Mouse (Mus musculus): ENCODE data around the gene Rad54l. TPM values are rescaled to one million over a fixed set of nuclear protein-coding genes. Genes with fewer than 3 reads are reported as not detected.

The Rad54l gene
- polyA plus RNA-seq, 1 experiment from 2014 or later: 26.4 TPM

DNA sequence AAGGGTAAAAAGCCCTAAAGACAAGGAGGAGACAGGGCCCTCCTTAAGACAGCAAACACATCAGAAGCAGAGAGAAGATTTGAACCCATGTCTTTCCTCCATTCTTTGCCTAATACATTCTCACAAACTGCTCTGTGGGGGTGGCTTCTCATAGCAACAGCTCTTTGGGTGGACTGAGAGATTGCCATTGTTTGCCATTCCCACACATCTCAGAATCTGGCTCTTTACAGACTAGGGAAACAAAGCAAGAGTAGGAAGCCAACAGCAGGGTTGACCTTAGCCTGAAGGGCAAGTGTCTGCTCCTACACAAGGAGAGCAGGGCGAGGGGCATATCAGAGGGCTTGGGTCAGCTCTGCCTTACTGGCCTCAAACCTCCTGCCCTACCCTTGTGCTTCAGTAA lies 18.2 kb upstream of the Rad54l start:
- DNase-seq (ENCODE audit: low spot score): no peak

DNA sequence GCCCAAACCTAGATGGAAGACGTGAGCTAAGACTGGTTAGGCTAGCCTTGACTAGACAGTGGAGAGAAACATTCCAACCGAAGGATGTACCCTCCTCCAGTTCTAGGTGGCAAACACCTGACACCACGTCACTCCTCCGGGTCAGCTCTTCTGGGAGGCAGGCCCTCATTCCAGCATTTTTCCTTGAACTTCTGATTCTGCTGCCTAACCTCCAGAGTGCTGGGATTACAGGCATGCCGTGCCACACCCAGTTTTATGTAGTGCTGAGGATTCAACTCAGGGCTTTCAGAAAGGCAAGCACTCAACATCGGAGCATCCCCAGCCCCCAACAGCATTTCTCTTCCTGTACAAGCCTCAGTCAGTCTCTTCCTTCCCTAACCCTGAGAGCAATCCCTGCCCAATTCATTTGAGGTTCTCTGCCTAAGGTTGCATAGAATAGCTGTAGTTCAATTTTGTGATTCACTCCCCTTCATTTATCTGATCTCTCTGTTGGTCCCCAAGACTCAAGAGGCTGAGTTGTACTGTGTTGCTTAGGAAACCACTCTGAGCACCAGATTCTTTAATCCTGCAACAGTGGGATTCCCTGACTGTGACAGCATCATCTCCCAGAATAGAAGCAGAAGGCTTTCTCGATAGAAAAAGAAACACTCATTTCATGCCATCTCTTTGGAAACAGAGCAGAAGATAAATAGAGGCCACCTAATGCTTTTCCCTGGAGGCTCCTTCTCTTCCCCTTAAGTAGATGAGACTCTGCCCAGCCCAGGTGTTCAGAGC lies 17.5 kb upstream of the Rad54l start:
- no peak for DNase-seq (ENCODE audit: low spot score)

DNA sequence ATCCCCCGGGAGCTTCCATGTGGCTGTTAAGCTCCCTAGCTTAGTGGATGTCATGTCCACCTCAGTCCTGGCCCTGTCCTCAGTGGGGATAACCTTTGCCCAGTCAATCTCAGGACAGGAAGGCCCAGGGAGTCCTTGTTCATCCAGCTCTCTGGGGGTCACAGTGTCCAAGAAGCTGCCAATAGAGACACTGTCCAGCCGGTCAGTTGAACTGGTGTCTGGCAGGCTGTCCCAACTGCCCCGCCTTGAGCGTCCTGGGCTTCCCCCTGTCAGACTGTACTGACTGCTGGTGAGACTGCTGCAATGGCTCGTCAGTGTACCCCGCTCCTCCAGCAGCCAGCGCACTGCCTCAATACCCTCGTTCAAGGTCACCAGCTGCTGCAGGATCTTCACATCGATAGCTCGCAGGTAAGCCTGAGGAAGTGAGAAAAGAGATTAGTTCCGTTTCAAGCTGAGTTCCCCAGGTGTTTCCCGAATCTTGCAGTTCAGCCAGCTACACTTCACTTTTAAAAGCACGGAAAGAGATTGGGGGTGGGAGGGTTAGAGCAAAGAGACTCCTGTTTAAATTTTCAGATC lies 14.0 kb upstream of the Rad54l start:
- DNase-seq (ENCODE audit: low spot score): no peak

DNA sequence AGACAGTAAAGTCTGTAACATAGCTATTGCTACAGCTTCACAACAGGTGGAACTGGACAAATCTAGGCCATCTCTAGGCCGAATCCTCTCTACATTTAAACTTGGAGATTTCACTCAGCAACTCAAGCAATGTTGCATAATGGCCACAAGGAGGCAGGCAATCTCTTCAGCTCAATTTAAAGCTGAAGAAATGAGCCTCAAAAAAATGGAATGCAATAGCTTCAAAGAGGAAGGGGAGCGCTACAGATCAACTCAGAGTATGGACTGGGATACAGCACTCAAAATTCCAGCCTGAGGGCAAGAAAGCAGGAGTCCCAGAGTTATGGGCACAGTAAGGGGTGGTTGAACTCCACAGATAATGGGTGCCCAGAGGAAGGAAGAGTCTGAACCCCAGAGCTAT lies 11.5 kb upstream of the Rad54l start:
- DNase-seq (ENCODE audit: low spot score): peak; percentile 59

DNA sequence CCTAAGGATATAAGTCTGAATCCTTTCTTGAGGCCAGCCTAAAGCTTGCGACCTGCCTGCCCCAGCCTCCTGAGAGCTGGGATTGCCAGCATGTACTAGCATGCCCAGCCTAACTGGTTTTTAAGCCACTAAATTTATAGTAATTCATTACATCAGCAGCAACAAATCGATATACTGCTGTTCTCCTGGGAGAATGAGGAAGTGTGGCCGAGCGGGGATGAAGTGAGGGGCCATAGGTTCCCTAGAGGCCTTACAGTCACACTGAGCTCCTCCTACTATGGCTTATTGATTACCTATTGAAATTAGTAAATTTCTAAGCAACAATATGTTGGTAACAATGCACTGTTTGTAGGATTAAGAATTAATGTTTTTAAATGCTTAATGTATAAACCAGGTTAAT lies 9.6 kb upstream of the Rad54l start:
- no peak for DNase-seq (ENCODE audit: low spot score)

DNA sequence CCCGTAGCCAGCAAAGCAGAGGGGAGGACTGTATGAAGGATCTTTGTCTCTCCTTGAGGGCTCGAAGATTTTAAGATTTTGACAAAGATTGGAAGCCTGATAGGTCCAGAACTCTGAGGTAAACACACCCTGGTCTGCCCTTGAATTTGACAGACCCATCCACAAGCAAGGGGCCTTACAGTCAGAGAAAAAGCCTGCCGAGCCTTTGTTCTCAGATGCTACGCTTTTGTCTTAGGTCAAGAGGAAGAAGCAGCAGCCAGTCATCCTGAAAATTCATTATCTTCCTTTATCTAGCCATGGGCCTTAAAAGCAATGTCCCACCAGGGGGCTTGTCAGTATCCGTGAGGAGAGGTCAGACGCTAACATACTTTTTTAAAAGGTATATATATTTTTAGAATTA lies 4.5 kb upstream of the Rad54l start:
- DNase-seq (ENCODE audit: low spot score): no peak

DNA sequence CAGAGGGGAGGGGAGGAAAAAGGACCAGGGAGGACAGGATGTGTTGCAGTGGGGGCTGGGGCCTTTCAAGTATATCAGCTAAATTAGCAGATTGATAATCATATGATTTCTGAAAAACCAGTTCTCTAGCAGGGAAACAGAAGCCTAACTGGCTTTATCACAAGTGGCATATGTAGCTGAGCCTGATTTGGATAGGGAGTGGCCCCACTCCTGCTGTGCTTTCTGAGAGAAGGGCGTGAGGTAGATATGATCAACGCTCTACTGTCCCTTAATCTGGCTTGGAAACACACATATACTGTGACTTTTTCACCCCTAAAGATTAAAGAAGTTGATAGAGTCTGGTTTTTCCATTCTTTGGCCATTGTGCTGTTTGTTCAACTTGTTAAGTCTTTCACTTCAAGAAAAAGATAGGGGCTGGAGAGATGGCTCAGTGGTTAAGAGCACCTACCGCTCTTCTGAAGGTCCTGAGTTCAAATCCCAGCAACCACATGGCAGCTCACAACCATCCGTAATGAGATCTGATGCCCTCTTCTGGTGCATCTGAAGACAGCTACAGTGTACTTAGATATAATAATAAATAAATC lies 2.4 kb upstream of the Rad54l start:
- DNase-seq (ENCODE audit: low spot score): no peak

DNA sequence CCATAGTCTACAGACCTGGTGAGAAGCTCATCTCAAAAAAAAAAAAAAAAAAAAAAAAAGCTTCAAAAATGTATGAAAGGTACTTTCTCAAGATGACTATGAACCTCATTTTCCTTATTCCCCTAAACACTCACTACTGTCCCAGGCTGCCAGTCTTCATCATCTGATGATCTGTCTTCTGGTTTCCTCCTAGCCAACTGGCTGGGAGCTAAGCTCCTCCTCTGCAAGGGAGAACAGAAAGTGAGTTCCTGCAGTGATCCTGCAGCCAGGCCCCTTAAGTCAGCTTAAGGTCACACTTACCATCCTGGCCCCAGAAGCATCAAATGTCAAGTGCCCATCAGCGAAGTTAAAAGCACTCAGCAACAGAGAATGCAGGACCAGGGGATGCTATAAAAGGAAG lies 728 bp downstream of the Rad54l start:
- no peak for DNase-seq (ENCODE audit: low spot score)

DNA sequence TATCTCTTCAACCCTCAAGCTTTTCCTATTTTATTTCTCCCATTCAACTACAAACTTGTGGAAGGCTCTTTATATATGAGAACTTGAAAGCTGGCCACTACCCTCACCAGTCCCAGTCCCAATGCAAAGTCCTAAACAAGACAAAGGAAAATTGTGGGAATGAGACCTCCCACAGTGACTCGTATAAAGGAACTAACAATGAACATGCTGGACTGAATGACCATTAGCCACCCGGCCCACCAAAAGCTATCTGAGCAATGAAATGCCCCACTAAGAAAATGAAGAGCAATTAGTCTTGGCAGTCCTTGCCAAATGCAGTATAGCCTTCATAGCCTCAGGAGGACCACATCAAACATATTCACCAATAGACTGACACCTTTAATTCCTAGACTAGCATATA lies 12.0 kb downstream of the Rad54l start:
- DNase-seq (ENCODE audit: low spot score): no peak

DNA sequence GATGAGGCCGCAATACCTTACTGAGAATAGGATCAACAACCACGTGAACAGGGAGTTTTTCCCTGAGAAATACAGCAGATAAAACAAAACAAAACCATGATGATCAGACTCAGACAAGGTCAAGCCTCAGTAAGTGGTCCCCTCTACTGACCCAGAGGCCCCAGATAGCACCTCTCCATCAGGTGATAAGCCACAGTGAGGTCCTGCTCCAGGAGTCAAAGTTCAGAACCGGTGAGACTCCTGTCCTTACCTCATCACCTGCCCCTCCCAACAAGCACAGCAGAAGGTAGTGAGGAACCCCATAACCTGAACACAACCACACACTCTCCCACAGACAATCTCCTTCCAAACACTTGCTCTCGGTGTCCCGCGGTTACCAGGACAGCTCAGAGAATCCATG lies 12.8 kb downstream of the Rad54l start:
- DNase-seq (ENCODE audit: low spot score): no peak

DNA sequence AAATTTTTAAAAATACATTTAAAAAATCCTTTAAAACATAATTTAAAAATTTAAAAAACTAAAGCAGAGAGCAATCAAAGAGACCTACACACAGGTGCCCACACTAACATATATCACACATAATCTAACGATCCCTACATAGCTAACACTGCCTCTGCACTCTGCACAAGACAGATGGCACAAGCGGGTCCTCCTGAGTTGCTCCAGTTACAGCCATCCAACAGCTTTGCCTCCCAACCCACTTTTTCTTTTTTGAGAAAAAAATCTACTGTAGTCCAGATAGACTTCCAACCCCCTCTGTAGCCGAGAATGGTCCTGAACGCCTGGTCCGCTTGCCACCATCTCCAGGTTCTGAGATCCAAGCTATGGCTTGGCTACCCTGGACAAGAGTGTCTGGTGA lies 18.2 kb downstream of the Rad54l start:
- DNase-seq (ENCODE audit: low spot score): no peak

DNA sequence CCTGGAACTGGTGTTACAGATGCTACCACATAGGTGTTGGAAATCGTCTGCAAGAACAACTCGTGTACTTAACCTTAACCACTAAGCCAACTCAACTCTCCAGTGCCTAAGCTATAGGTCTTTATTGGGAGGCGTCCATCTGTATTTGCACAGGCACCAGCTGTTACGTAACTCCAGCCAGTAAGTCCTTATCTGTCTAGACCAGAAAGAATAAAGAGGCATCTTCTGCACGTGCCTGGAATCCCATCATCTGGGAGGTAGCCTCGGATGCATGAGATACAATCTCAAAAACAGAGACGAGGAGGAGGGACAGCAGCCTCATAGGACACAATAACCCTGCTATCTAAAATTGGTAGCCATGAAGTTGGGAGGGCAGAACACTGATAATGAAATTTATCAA lies 22.5 kb downstream of the Rad54l start:
- DNase-seq (ENCODE audit: low spot score): no peak

DNA sequence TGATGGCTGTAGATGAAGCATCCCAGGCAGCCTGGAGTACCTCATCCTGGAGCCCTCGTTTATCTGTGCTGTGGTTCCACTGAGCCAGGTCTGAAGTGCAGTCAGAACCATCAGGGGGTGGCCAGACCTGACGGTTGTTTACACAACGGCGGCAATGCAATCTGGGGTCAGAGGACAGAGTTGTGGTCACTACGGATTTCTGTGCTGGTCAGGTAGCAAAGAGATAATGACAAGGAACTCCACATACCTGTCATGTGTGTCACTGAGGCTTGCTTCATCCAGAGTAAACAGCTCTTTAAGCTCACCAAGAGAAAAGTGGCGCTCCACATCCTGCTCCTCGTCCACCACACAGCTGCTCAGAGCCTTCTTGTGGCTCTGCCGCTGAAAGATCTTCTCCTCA lies 26.3 kb downstream of the Rad54l start:
- no peak for DNase-seq (ENCODE audit: low spot score)

DNA sequence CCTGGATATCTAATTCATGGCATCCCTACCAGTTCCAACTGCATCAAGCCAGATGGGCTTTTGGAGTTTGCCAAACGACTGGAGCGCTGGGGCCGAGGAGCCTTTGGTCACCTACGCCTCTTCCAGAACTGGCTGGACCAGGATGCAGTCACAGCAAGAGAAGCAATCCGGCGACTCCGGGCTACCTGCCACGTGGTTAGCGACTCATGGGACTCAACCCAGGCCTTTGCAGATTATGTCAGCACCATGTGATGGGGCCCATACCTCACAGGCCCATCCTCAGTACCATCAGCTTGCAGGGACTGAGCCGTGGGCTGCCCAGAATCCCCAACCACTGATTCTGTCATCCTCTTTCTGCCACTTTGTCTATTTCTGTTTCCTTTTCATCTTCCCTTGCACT lies 27.2 kb downstream of the Rad54l start:
- no peak for DNase-seq (ENCODE audit: low spot score)

DNA sequence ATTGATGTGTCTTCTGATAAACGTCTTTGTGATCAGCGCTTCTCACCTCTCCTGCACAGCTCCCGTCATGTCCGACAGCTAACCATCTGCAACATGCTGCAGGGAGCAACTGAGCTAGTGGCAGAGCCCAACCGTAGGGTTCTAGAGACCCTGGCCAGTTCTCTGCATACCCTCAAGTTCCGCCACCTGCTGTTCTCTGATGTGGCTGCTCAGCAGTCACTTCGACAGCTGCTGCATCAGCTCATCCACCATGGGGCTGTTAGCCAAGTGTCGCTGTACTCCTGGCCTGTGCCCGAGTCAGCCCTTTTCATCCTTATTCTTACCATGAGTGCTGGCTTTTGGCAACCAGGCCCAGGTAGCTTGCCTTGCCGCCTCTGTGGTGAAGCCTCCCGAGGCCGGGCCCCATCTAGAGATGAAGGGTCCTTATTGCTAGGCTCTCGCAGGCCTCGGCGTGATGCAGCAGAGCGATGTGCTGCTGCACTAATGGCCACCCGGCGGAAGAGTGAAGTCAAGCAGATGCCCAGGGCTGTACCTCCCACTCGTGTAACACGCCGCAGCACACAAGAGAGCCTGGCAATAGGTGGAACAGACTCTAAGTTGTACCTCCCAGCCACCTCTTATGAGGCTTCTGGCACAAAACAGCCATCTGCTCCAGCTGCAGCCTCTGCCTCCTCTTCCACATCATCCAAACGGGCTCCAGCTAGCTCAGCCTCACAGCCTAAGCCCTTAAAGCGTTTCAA lies 34.8 kb downstream of the Rad54l start:
- peak; percentile 48 for DNase-seq (ENCODE audit: low spot score)

DNA sequence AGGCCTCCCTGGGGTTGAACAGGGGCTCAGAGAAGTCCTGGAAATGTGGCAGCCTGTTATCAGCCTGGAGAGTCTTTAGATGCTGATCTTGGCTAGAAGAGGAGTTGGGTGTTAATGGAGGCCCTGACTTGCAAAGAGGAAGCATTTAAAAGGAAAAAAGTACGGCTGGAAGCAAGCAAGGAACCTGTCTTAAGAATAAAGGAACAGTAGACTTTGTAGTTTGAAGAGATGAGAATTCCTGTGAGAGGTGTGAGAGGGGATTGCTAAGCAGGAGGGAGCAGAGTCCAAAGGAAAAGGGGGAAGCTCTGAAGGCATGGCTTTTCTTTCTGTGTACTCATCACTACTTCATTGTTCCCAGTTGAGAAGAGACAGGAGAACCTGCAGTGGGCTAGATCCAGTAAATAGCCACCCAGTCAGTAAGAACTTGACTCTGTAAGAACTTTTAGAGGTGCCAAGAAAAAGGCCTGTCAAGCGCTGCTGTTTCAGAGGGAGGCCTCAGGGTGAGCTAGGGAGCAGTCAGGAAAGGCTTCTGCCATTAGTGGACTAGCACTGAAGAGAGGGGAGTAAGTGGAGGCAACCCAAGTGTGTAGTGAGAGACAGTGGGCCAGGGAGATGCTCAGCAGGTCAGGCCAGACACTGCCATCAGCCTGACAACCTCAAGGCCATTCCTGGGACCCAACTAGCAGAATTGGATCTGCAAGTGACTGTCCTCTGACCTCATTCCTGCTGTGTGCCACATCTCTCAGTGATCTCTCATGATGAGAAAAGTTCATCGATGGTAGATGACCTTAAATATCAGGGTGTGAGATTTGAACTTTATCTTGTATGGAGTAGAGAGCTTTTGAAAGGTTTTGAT lies 46.0 kb downstream of the Rad54l start:
- DNase-seq (ENCODE audit: low spot score): peak; percentile 15

DNA sequence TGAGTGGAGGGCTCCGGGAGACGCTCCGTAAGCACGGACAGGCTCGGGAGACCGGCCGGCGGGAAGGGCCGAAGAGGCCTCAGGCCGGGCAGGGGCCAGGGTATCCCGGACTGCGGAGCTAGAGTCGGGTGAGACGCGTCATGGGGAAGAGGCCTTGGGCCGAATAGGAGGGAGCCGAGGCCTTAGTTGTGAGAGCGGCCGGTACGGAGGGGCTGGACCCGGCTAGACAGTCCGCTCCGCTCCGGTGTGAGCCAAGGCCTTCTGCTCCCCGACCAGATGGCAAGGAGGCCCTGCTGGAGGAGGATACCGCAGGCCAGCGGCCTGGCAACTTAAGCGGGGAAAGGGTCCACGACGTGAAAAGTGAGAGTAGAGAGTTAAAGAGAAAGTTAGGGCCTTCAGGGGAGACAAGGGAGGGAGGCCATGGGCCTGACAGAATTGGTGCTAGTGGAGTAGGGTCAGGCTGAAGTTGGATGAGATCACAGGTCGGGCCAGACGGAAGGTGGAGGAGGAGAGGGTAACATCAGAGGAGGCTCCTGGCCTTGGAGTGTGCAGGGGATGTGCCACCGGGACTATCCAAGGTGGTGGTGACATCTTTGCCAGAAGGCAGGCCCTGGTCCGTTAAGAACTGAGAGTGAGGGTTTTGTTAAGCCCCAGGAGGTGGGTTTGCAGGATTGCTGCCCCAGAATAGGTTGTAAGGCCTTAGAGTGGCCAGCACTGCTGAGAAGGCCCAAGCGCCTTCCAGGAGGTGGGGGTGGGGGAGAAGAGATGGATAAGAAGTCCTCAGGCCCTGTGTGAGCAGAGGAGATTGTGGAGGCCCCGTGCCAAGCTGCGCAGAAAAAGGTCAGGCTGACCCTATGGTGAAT lies 46.9 kb downstream of the Rad54l start:
- DNase-seq (ENCODE audit: low spot score): peak; percentile 16

DNA sequence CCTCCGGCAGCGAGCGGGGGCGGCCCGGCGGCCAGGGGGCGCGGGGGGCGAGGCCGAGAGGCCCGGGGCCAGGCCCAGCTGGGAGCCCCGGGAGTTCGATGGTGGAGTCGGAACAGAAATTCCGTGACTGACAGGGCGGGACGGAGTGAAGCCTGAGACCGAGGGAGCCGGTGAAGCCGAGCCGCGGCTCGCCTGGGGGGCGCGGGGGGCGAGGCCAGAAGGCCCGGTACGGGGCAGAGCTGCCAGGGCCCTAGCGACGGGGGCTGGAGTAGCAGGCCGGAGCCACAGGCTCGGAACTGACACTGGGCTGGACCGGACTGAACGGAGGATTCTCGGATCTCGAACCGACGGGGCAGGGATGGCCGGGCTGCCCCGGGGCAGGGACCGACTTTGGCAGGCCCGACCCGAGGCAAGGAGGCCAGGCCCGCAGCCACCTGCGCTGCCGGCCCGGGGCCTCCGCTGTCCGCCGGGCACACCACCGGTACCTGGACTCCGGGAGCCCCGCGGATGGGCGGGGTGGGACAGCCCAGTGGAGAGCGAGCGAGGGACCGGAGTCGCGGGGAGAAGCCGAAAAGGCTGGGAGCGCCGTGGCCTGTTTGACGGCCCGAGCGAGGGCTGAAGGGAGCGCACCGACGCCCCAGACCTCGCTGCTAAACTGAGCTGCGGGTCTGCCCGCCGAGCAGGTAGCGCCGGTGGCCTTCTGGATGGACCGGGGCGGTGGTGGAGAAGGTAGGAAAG lies 47.7 kb downstream of the Rad54l start:
- DNase-seq (ENCODE audit: low spot score): peak; percentile 63

DNA sequence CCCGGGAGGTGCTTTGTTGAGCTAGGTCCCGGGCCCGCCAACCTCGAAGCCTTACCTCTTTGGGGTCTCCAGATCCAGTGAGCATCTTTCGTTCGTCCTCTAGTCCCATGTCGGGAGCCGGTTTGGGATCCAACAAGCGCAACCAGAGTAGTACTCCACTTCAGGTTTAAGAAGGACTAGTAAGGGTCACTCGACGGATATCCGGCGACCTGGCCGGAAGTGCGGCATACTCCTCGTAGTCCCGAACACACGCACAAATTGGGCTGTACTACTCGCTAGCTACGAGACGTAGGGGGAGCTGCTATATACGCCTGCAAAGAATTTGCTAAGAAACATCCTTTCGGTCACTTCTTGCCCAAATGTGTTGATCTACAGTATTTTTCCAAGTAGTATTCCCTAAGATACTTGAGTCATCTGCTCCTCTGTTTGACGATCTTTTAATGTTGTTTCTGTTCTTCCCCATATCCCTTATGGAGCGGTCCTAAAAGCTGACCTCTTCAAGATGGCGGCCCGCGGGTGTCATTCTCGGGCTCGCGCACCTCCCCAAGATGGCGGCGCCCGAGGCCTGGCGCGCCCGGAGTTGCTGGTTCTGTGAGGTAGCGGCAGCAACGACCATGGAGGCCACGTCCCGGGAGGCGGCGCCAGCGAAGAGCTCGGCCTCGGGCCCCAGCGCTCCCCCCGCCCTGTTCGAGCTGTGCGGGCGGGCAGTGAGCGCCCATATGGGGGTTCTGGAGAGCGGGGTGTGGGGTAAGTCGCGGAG lies 48.4 kb downstream of the Rad54l start, which contains the start of the genes Uqcrh and Lrrc41:
Gene Uqcrh (minus strand): TSS at position 211 of the 760 bp plus-strand sequence.
Gene Lrrc41 (plus strand): TSS at position 409 of the 760 bp plus-strand sequence.
- peak; percentile 96 for DNase-seq (ENCODE audit: low spot score)

Measured in thymus, postnatal 0 days (tissue).